ENCODE assay signal across 10 mouse cellular contexts in genomic region chr14:55882171-55882641, GRCm38 (mm10). TPM values are rescaled to one million over a fixed set of nuclear protein-coding genes. Genes with fewer than 3 reads are reported as not detected.
A peak's percentile ranks its signal among the peaks of the same experiment; 100 is the strongest.
DNase-seq lines count a peak whose midpoint lies in the region; ATAC-seq and TF ChIP-seq lines count a peak whose summit lies in the region.
"Had no signal": no experiment of that assay in that cellular context is flagged by ENCODE, and none has a peak within 500 bp of the region (broad histone marks: within the 10 kb centered on the region; RNA-seq: fewer than 3 reads in every experiment).

No protein-coding gene starts in this region.

- TF ChIP-seq CTCF in thymus, adult 2 months (IDR thresholded peaks at IDR 0.05; ENCODE audit: borderline replicate concordance, control insufficient read depth, extremely low read depth, insufficient read depth, low read length, poor library complexity), result no peak

- H3K4me2 ChIP-seq in stomach, embryonic 14.5 days (replicated peaks; ENCODE audit: low read depth, low read length), result no peak overlapping the region
- H3K4me2 ChIP-seq in heart, embryonic 12.5 days, result no peak overlapping the region
- H3K4me2 ChIP-seq: heart, embryonic 13.5 days had no signal

- peaks cover 25% of the 10 kb centered on the region for H3K4me1 ChIP-seq in thymus, adult 2 months (replicated peaks; ENCODE audit: control insufficient read depth, insufficient read depth, low read length)
- H3K4me1 ChIP-seq in stomach, embryonic 14.5 days (ENCODE audit: control insufficient read depth, insufficient read depth, low read length), result peaks cover 32% of the 10 kb centered on the region
- H3K4me1 ChIP-seq in heart, embryonic 12.5 days (replicated peaks), result peaks cover 41% of the 10 kb centered on the region

- whole genome bisulfite sequencing in thymus, adult 2 months, result 12% methylated on average over 6 of the region's 6 CpGs
- WGBS in stomach, embryonic 14.5 days, result 37% methylated on average over 6 of the region's 6 CpGs
- 58% methylated on average over 6 of the region's 6 CpGs for WGBS in heart, embryonic 12.5 days

- H3K9me3 ChIP-seq in stomach, embryonic 14.5 days (ENCODE audit: control insufficient read depth, low read depth, low read length), result no peaks in the 10 kb centered on the region
- no peaks in the 10 kb centered on the region for H3K9me3 ChIP-seq in heart, embryonic 12.5 days (replicated peaks)
- H3K9me3 ChIP-seq: heart, embryonic 13.5 days had no signal

- H3K4me3 ChIP-seq in thymus, adult 2 months (ENCODE audit: control insufficient read depth, insufficient read depth, low read length), result no peak overlapping the region
- H3K4me3 ChIP-seq in stomach, embryonic 14.5 days (ENCODE audit: low read depth, low read length), result no peak overlapping the region
- H3K4me3 ChIP-seq in heart, embryonic 12.5 days, result no peak overlapping the region
- H3K4me3 ChIP-seq: heart, embryonic 13.5 days had no signal

- peaks cover 2% of the 10 kb centered on the region; the same call in 1 of the 2 replicates for H3K27me3 ChIP-seq in thymus, adult 2 months (ENCODE audit: control insufficient read depth, insufficient read depth, low read length)
- no peaks in the 10 kb centered on the region for H3K27me3 ChIP-seq in stomach, embryonic 14.5 days (ENCODE audit: control insufficient read depth, insufficient read depth, low read length)
- H3K27me3 ChIP-seq in heart, embryonic 12.5 days (replicated peaks), result no peaks in the 10 kb centered on the region
- H3K27me3 ChIP-seq: heart, embryonic 13.5 days had no signal

- peaks cover 2% of the 10 kb centered on the region; the same call in 1 of the 2 replicates for H3K36me3 ChIP-seq in thymus, adult 2 months (ENCODE audit: control insufficient read depth, insufficient read depth, low read length)
- peaks cover 10% of the 10 kb centered on the region; the same call in 1 of the 2 replicates for H3K36me3 ChIP-seq in stomach, embryonic 14.5 days (ENCODE audit: control insufficient read depth, insufficient read depth, low read length)
- H3K36me3 ChIP-seq in heart, embryonic 12.5 days, result peaks cover 9% of the 10 kb centered on the region

- no peak for TF ChIP-seq POLR2A in thymus, adult 2 months (IDR thresholded peaks at IDR 0.05; ENCODE audit: control insufficient read depth, extremely low read depth, insufficient read depth, low read length, poor library complexity)

- no peak overlapping the region for H3K27ac ChIP-seq in thymus, adult 2 months (ENCODE audit: control insufficient read depth, insufficient read depth, low read length)
- H3K27ac ChIP-seq in stomach, embryonic 14.5 days (ENCODE audit: low read length), result peak overlapping the region; percentile 63; the same call in 1 of the 2 replicates
- H3K27ac ChIP-seq in heart, embryonic 12.5 days (ENCODE audit: poor library complexity, severe bottlenecking), result no peak overlapping the region
- H3K27ac ChIP-seq: heart, embryonic 13.5 days had no signal

- H3K9ac ChIP-seq in stomach, embryonic 14.5 days (replicated peaks; ENCODE audit: low read depth, low read length), result no peak overlapping the region
- H3K9ac ChIP-seq in heart, embryonic 12.5 days, result no peak overlapping the region
- H3K9ac ChIP-seq: heart, embryonic 13.5 days had no signal

- DNase-seq in thymus, adult 2 months, result peak; percentile 16
- no peak for DNase-seq in thymus, postnatal 36 days
- DNase-seq in cerebellum, adult 11-12 months, result peak; percentile 99
- DNase-seq in kidney, postnatal 14 days, result peak; percentile 75
- no peak for DNase-seq in embryo, embryonic 10.5 days (ENCODE audit: low spot score)
- DNase-seq in ovary, adult 18-20 months (ENCODE audit: low spot score), result no peak
- DNase-seq: layer of hippocampus, postnatal 36 days had no signal

- ATAC-seq in stomach, embryonic 14.5 days (ENCODE audit: insufficient number of reproducible peaks, insufficient read depth, low FRiP score, low read depth), result peak; percentile 30; the same call in 1 of the 2 replicates
- no peak for ATAC-seq in heart, embryonic 12.5 days (ENCODE audit: insufficient number of reproducible peaks, low FRiP score)

RNA-seq across cellular contexts. Expression of gene Cbln3, which starts 2.0 kb away (rescaled TPM):
- polyA plus RNA-seq in thymus, adult 2 months (2012; rRNA removed), result 0.04 and 0.09 TPM in 2 replicates
- polyA plus RNA-seq in stomach, embryonic 14.5 days (2014; fragmentation: Nextera tagmentation; extraction: Ambion mirVana), result 0.36 and 0.45 TPM in 2 replicates
- polyA plus RNA-seq in heart, embryonic 12.5 days (2016; fragmentation: Nextera tagmentation; extraction: Ambion mirVana), result 0.32 and 0.57 TPM in 2 replicates

RNA-seq across cellular contexts. Expression of gene Khnyn, which starts 2.5 kb away (rescaled TPM):
- polyA plus RNA-seq in thymus, adult 2 months (2012; rRNA removed), result 33.7 and 35.5 TPM in 2 replicates
- 10.4 TPM in 2 replicates for polyA plus RNA-seq in stomach, embryonic 14.5 days (2014; fragmentation: Nextera tagmentation; extraction: Ambion mirVana)
- polyA plus RNA-seq in heart, embryonic 12.5 days (2016; fragmentation: Nextera tagmentation; extraction: Ambion mirVana), result 19.8 TPM in 2 replicates

RNA-seq across cellular contexts. Expression of gene Sdr39u1, which starts 17.9 kb away (rescaled TPM):
- 50.2 and 54.8 TPM in 2 replicates for polyA plus RNA-seq in thymus, adult 2 months (2012; rRNA removed)
- 64.4 and 71.5 TPM in 2 replicates for polyA plus RNA-seq in stomach, embryonic 14.5 days (2014; fragmentation: Nextera tagmentation; extraction: Ambion mirVana)
- polyA plus RNA-seq in heart, embryonic 12.5 days (2016; fragmentation: Nextera tagmentation; extraction: Ambion mirVana), result 38.2 and 40.4 TPM in 2 replicates

RNA-seq across cellular contexts. Expression of gene Nynrin, which starts 28.4 kb away (rescaled TPM):
- polyA plus RNA-seq in thymus, adult 2 months (2012; rRNA removed), result 2.0 and 2.1 TPM in 2 replicates
- 14.2 and 17.2 TPM in 2 replicates for polyA plus RNA-seq in stomach, embryonic 14.5 days (2014; fragmentation: Nextera tagmentation; extraction: Ambion mirVana)
- polyA plus RNA-seq in heart, embryonic 12.5 days (2016; fragmentation: Nextera tagmentation; extraction: Ambion mirVana), result 33.3 and 38.2 TPM in 2 replicates

RNA-seq across cellular contexts. Expression of gene Nfatc4, which starts 59.3 kb away (rescaled TPM):
- polyA plus RNA-seq in thymus, adult 2 months (2012; rRNA removed), result 2.3 and 2.7 TPM in 2 replicates
- 54.9 and 56.6 TPM in 2 replicates for polyA plus RNA-seq in stomach, embryonic 14.5 days (2014; fragmentation: Nextera tagmentation; extraction: Ambion mirVana)
- 17.5 and 18.6 TPM in 2 replicates for polyA plus RNA-seq in heart, embryonic 12.5 days (2016; fragmentation: Nextera tagmentation; extraction: Ambion mirVana)

Comparison
In these comparisons a context has a peak if more than half of its experiments do, and no peak if none do; other contexts are left out.
1. DNase-seq: peak in thymus, adult 2 months (single experiment), cerebellum, adult 11-12 months (single experiment) and kidney, postnatal 14 days (single experiment); none in thymus, postnatal 36 days (0 of 2), embryo, embryonic 10.5 days (single experiment) and ovary, adult 18-20 months (single experiment).